Mouse (Mus musculus) hindbrain, embryonic 14.5 days (tissue): ENCODE data around the gene Tipin. TPM values are rescaled to one million over a fixed set of nuclear protein-coding genes. Genes with fewer than 3 reads are reported as not detected.

ENCODE experiments used
- ATAC-seq: fragments of 200-750 bp; cut with Nextera tagmentation; 2 replicates; pipeline ENCODE4 v1.8.0; 2017; ENCODE audit warnings: moderate number of reproducible peaks, mild to moderate bottlenecking, moderate TSS enrichment, moderate library complexity; ENCODE audit not compliant: low FRiP score
- DNase-seq: peaks from one replicate; pipeline ENCODE4 v3.0.0-alpha.2; 2015; ENCODE audit warnings: low spot score
- H3K27ac ChIP-seq: fragments of 300-500 bp; sonication (generic); 2 replicates; pipeline ENCODE4 v1.5.1; 2014; ENCODE audit warnings: mild to moderate bottlenecking, moderate library complexity
- H3K27me3 ChIP-seq: fragments of 300-500 bp; sonication (generic); 2 replicates; pipeline ENCODE4 v1.6.1; 2014; ENCODE audit warnings: mild to moderate bottlenecking, low read length, mixed read lengths; ENCODE audit not compliant: control insufficient read depth, insufficient read depth
- H3K36me3 ChIP-seq: fragments of 300-500 bp; sonication (generic); replicated peaks from 2 replicates; pipeline ENCODE4 v1.6.1; 2014; ENCODE audit not compliant: control insufficient read depth, insufficient read depth
- H3K4me1 ChIP-seq: fragments of 300-500 bp; sonication (generic); replicated peaks from 2 replicates; pipeline ENCODE4 v1.6.1; 2014; ENCODE audit warnings: antibody characterized with exemption, low read length, mixed read lengths; ENCODE audit not compliant: control insufficient read depth, insufficient read depth
- H3K4me2 ChIP-seq: fragments of 300-500 bp; sonication (generic); replicated peaks from 2 replicates; pipeline ENCODE4 v1.6.1; 2014; ENCODE audit warnings: mild to moderate bottlenecking, moderate library complexity
- H3K4me3 ChIP-seq: fragments of 300-500 bp; sonication (generic); replicated peaks from 2 replicates; pipeline ENCODE4 v1.5.1; 2014; ENCODE audit warnings: mild to moderate bottlenecking, low read length
- H3K9ac ChIP-seq: fragments of 300-500 bp; sonication (generic); 2 replicates; pipeline ENCODE4 v1.6.1; 2014
- H3K9me3 ChIP-seq: fragments of 300-500 bp; sonication (generic); 2 replicates; pipeline ENCODE4 v1.6.1; 2016; ENCODE audit warnings: low read length; ENCODE audit not compliant: control insufficient read depth
- WGBS: fragments of 180-500 bp; shearing (Covaris S2); extraction: QIAGEN DNeasy Blood & Tissue Kit; methylation state at CpG from one replicate; pipeline ENCODE4 v1.1.7; 2014; 5-methylcytosine and 5-hydroxymethylcytosine counted together
- polyA plus RNA-seq: library from polyadenylated mRNA; unstranded; fragments of >200 nt; fragmentation: Nextera tagmentation; extraction: Ambion mirVana; gene quantifications from 2 replicates; pipeline ENCODE4 v1.2.1, GENCODE M21; 2014

Gene Tipin
- polyA plus RNA-seq = 71.8 and 73.3 TPM in 2 replicates

DNA sequence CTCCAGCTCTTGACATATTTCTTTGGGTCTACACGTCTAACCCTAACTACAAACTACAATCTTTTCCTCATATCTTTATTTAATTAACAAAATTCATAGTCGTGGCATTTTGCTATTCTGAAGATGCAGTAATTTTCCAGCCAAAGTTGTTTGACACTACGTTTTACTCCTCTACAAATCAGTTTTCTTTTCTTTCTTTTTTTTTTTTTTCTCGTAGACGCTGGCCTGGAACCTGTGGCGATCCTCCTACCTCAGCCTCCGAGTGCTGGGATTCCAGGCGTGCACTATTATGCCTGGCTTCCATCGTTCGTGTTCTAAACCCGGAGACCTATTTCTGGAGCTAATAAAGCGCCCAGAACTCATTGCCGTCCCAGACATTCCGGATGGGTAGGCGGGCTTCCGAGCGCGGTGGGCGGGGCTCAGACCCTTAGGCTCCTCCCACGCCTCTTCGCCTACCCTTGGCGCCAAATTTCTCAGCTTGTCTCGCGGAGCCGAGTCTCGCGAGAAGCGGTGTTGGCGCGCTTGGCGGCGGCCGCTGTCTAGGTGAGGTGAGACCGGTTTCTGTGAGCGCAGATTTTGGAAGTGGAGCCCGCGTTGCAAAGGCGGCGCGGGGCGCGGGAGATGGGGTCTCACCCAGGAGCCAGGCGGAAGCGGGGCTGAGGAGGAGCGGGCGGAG, at the start of gene Tipin:
Gene Tipin (plus strand): TSS at position 477 of the 676 bp plus-strand sequence.
- peak; percentile 96 for DNase-seq
- no peaks in the 10 kb centered on the region for H3K9me3 ChIP-seq
- peak within 1 kb of the TSS; percentile 81 for H3K27ac ChIP-seq
- peak within 1 kb of the TSS; percentile 68 for H3K4me2 ChIP-seq
- H3K4me3 ChIP-seq = peak within 1 kb of the TSS; percentile 74
- H3K4me1 ChIP-seq = peaks cover 6% of the 10 kb centered on the region; the same call in 1 of the 2 replicates
- H3K9ac ChIP-seq = peak within 1 kb of the TSS; percentile 81
- WGBS = 3% methylated on average over 46 of the region's 46 CpGs
- H3K36me3 ChIP-seq = no peaks in the 10 kb centered on the region
- ATAC-seq = peak; percentile 96
- no peaks in the 10 kb centered on the region for H3K27me3 ChIP-seq

DNA sequence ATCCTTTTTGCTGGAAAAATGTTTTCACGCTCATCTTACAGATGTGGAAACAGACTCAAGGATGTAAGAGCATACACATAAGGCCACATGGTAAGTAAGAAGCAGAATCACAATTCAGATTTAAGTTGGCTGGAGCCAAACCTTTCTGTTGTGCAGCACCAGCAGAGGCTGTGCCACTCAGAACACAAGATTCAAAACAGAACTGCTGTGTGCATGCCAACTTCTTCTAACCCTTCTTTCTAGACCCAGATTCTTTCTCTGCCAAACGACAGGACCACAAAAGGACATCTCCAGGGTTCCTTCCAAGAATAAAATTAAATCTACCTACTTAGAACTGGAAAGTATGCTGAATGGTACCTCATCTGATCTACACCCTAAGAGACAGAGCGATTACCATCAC, 49.7 kb upstream of the Tipin start:
- H3K4me2 ChIP-seq = no peak overlapping the region
- no peak overlapping the region for H3K27ac ChIP-seq
- no peak for ATAC-seq
- peak overlapping the region; percentile 3; the same call in 1 of the 2 replicates for H3K9ac ChIP-seq
- 79% methylated on average over 3 of the region's 3 CpGs for WGBS
- H3K27me3 ChIP-seq = no peaks in the 10 kb centered on the region
- peaks cover 16% of the 10 kb centered on the region for H3K4me1 ChIP-seq
- no peaks in the 10 kb centered on the region for H3K9me3 ChIP-seq
- no peak overlapping the region for H3K4me3 ChIP-seq
- no peak for DNase-seq
- no peaks in the 10 kb centered on the region for H3K36me3 ChIP-seq

DNA sequence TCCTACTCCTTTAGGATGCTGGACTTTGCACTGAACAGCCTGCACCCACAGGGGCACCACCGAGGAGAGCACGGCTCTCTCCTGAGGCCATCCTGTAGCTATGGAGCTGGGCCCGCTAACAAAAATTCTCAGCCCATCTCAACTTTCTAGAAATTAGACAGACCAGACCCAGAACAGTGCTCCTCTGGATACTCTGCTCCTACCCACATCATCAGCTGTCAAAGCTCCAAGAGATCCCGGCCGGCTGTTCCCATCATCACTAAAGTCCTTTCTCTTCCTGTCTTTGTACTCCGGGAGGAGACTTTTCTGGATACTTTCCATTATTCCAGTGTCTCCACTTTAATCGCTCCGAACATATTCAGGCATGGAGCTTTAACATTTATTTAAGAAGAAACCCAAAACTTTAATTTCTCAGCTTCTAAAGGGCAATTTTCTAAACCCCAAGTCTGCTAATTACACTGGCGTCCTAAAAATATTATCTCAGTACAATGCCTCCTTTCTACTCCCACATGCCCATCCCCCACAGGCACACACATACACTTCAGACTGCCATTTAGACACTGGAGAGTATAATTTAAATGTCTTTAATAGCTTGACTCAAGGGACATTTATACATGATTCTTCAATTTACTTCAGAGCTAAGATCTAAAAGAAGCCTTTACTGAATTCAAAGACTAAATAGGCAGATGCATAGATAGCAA, 49.0 kb upstream of the Tipin start:
- WGBS = 60% methylated on average over 9 of the region's 9 CpGs
- Histone ChIP-seq H3K4me3 (no peak overlapping the region), H3K27ac (peak overlapping the region; percentile 35; the same call in 1 of the 2 replicates), H3K4me1 (peaks cover 16% of the 10 kb centered on the region), H3K27me3 (no peaks in the 10 kb centered on the region), H3K4me2 (no peak overlapping the region), H3K36me3 (no peaks in the 10 kb centered on the region), H3K9ac (no peak overlapping the region), H3K9me3 (no peaks in the 10 kb centered on the region)
- DNase-seq (peak; percentile 26), ATAC-seq (no peak)

DNA sequence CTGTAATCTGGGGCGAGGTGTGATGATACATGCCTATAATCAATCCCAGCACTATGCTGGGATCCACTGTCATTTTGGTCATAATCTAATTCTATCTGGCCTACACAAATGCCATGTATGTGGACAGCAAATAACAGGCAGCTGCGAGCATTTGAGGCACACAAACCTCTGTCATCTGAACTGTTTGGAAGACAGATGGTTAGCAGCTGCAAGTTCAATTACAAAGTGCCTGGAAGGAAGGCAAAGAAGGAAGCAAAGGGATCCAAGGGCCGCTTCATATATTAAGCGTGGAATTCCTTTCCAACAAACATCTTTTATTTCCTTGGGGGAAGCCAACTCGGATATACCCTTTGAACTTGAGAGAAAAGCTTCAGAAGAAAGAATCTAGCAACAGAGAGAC, 47.7 kb upstream of the Tipin start:
- H3K4me2 ChIP-seq = no peak overlapping the region
- H3K9me3 ChIP-seq = no peaks in the 10 kb centered on the region
- H3K27ac ChIP-seq = 0 out of 2 replicates have a peak overlapping the region, but pooled peaks have one; percentile 20
- H3K27me3 ChIP-seq = no peaks in the 10 kb centered on the region
- ATAC-seq (no peak), DNase-seq (no peak)
- 48% methylated on average over 5 of the region's 5 CpGs for WGBS
- H3K4me1 ChIP-seq = peaks cover 16% of the 10 kb centered on the region
- no peak overlapping the region for H3K4me3 ChIP-seq
- no peak overlapping the region for H3K9ac ChIP-seq
- H3K36me3 ChIP-seq = no peaks in the 10 kb centered on the region

DNA sequence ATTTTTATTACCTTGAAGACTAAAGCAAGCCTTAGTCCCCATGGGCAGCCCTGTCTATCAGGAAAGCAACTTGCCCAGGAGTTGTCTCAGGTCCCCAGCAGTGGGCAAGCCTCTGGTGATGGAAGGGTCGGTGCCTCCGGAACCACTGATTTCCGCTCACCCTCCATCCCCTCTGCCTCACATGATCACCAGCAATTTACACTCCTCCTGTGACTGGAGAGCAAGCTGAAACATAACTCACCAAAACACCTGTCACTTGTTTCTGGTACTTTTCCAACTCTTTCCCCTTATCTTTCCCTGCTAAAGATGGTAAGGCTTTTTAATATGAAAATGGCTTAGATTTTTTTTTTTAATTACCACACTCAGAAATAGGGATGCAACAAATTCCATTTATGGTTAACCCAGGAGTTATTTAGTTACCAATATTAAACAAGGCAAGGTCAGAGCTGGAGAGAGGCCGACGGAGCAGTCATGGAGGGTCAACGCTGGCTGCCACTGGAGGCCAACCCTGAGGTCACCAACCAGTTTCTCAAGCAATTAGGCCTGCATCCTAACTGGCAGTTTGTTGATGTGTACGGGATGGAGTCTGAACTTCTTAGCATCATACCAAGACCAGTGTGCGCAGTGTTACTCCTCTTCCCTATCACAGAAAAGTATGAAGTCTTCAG, 46.5 kb upstream of the Tipin start, which contains the start of gene Uchl4:
Gene Uchl4 (plus strand): TSS at position 434 of the 668 bp plus-strand sequence.
- Histone ChIP-seq H3K4me3 (no peak within 1 kb of the TSS), H3K27me3 (no peaks in the 10 kb centered on the region), H3K9me3 (no peaks in the 10 kb centered on the region), H3K4me1 (peaks cover 16% of the 10 kb centered on the region), H3K27ac (no peak within 1 kb of the TSS), H3K9ac (no peak within 1 kb of the TSS), H3K36me3 (no peaks in the 10 kb centered on the region), H3K4me2 (no peak within 1 kb of the TSS)
- WGBS = 93% methylated on average over 8 of the region's 8 CpGs
- DNase-seq (no peak), ATAC-seq (no peak)

DNA sequence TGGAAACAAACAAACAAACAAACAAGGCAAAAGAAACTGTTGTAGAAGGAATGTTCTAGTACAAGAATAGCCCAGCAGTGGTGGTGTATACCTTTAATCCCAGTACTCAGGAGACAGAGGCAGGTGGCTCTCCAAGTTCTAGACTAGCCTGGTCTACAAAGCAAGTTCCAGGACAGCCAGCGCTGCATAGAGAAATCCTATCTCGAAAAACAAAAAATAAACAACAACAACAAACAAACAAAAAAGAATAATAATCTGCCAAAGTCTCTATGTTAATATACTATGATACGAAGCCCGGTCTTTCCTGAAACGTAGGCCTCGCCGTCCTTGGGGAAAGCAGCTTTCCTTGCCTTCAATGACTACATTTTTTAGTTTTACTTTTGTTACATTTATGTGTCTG, 45.3 kb upstream of the Tipin start:
- Histone ChIP-seq H3K4me1 (peaks cover 16% of the 10 kb centered on the region), H3K4me3 (no peak overlapping the region), H3K9ac (no peak overlapping the region), H3K36me3 (no peaks in the 10 kb centered on the region), H3K4me2 (no peak overlapping the region), H3K27me3 (no peaks in the 10 kb centered on the region), H3K9me3 (no peaks in the 10 kb centered on the region), H3K27ac (no peak overlapping the region)
- no peak for DNase-seq
- 96% methylated on average over 7 of the region's 7 CpGs for WGBS
- ATAC-seq = no peak

DNA sequence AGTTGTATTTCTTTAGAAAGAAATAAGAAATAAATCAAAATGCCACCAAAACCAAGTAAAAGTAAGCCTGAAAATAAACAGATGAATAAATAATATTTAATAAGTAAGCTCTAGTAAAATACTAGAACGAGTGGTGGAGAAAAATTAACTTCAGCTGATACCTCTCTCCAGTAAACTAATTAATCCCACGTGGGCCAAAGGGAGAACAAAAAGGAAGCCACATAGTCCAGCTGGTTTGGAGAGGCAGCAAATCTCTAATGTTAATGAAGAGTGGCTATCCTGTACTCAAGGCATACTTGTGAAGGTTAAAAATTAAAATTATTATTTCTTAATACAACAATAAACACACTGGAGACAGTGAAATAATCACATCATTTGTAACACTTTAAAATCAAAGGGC, 41.3 kb upstream of the Tipin start:
- no peak overlapping the region for H3K9ac ChIP-seq
- no peaks in the 10 kb centered on the region for H3K27me3 ChIP-seq
- no peaks in the 10 kb centered on the region; the same call in none of the 2 replicates for H3K4me1 ChIP-seq
- no peaks in the 10 kb centered on the region for H3K9me3 ChIP-seq
- no peak for DNase-seq
- H3K4me3 ChIP-seq = no peak overlapping the region
- WGBS = 54% methylated on average over 2 of the region's 2 CpGs
- H3K36me3 ChIP-seq = no peaks in the 10 kb centered on the region
- H3K4me2 ChIP-seq = no peak overlapping the region
- no peak for ATAC-seq
- H3K27ac ChIP-seq = no peak overlapping the region

DNA sequence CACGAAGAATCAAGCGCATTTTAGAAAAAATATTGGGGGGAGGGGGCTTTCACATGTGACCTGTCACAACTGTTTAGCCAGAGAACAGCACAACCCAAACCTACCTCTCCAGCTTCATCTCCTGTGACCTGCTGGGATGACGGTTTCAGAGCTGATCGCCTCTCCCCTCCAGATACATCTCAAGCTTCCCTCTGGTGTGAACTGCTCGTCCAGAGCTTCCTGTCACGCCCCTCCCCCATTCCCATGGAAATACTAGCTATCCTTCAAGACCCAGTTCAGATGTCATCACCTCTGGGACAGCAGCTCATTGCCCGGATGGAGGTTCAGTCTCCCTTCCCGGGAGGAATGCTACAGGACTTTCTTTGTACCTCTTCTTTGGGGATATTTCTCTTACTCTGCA, 40.7 kb upstream of the Tipin start:
- Histone ChIP-seq H3K27me3 (no peaks in the 10 kb centered on the region), H3K9ac (no peak overlapping the region), H3K4me1 (no peaks in the 10 kb centered on the region; the same call in none of the 2 replicates), H3K9me3 (no peaks in the 10 kb centered on the region), H3K4me2 (no peak overlapping the region), H3K4me3 (no peak overlapping the region), H3K36me3 (no peaks in the 10 kb centered on the region), H3K27ac (no peak overlapping the region)
- 53% methylated on average over 8 of the region's 8 CpGs for WGBS
- ATAC-seq = no peak
- no peak for DNase-seq

DNA sequence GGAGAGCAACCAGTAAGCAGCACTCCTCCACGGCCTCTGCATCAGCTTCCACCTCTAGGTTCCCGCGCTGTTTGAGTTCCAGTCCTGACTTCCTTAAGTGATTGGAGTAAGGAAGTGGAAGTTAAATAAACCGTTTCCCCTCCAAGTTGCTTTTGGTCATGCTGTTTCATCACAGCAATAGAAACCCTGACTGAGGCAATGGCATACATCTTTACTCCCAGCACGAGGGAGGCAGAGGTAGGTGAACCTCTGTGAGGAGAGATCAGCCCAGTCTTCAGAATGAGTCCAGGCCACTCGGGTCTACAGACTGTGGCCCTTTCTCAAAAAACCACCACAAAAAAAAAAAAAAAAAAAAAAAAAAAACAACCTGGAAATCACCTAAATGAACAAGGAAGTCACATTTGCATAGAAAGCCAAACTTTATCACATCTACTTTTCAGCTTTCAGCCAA, 39.0 kb upstream of the Tipin start:
- Histone ChIP-seq H3K9me3 (no peaks in the 10 kb centered on the region), H3K27ac (no peak overlapping the region), H3K4me3 (no peak overlapping the region), H3K9ac (no peak overlapping the region), H3K4me1 (no peaks in the 10 kb centered on the region; the same call in none of the 2 replicates), H3K36me3 (peaks cover 4% of the 10 kb centered on the region; the same call in 1 of the 2 replicates), H3K27me3 (no peaks in the 10 kb centered on the region), H3K4me2 (no peak overlapping the region)
- 70% methylated on average over 6 of the region's 6 CpGs for WGBS
- ATAC-seq (no peak), DNase-seq (no peak)
